Mouse (Mus musculus) embryonic facial prominence, embryonic 14.5 days (tissue): ENCODE measurements around the gene Psmd5. TPM values are rescaled to one million over a fixed set of nuclear protein-coding genes. Genes with fewer than 3 reads are reported as not detected.
A peak's percentile ranks its signal among the peaks of the same experiment; 100 is the strongest.
"Not testable (repeated sequence)": the region's sequence is repeated elsewhere in the genome, so short reads cannot be mapped to it uniquely, and the experiment has no call there.

Source experiments
- ATAC-seq: fragments of 200-750 bp; cut with Nextera tagmentation; 2 replicates; pipeline ENCODE4 v1.8.0; 2017; ENCODE audit warnings: low read depth, moderate number of reproducible peaks, moderate TSS enrichment
- DNase-seq: peaks from one replicate; pipeline ENCODE4 v3.0.0-alpha.2; 2015; ENCODE audit warnings: low spot score
- H3K27ac ChIP-seq: fragments of 300-500 bp; sonication (generic); replicated peaks from 2 replicates; pipeline ENCODE4 v1.5.1; 2014; ENCODE audit warnings: low read depth, mild to moderate bottlenecking, low read length, moderate library complexity
- H3K27me3 ChIP-seq: fragments of 300-500 bp; sonication (generic); replicated peaks from 2 replicates; pipeline ENCODE4 v1.6.1; 2014; ENCODE audit warnings: low read length; ENCODE audit not compliant: control insufficient read depth, insufficient read depth
- H3K36me3 ChIP-seq: fragments of 300-500 bp; sonication (generic); 2 replicates; pipeline ENCODE4 v1.6.1; 2014; ENCODE audit warnings: low read length, mixed read lengths; ENCODE audit not compliant: control insufficient read depth, insufficient read depth
- H3K4me1 ChIP-seq: fragments of 300-500 bp; sonication (generic); 2 replicates; pipeline ENCODE4 v1.6.1; 2014; ENCODE audit warnings: antibody characterized with exemption, low read length; ENCODE audit not compliant: control insufficient read depth, insufficient read depth
- H3K4me2 ChIP-seq: fragments of 300-500 bp; sonication (generic); 2 replicates; pipeline ENCODE4 v1.6.1; 2014; ENCODE audit warnings: low read depth, mild to moderate bottlenecking, low read length, moderate library complexity, mixed read lengths
- H3K4me3 ChIP-seq: fragments of 300-500 bp; sonication (generic); 2 replicates; pipeline ENCODE4 v1.5.1; 2014; ENCODE audit warnings: low read depth, mild to moderate bottlenecking, low read length
- H3K9ac ChIP-seq: fragments of 300-500 bp; sonication (generic); 2 replicates; pipeline ENCODE4 v1.6.1; 2014; ENCODE audit warnings: low read depth, mild to moderate bottlenecking, low read length, moderate library complexity, mixed read lengths
- H3K9me3 ChIP-seq: fragments of 300-500 bp; sonication (generic); 2 replicates; pipeline ENCODE4 v1.6.1; 2016; ENCODE audit warnings: low read length; ENCODE audit not compliant: control insufficient read depth
- WGBS: fragments of 180-500 bp; shearing (Covaris S2); extraction: QIAGEN DNeasy Blood & Tissue Kit; methylation state at CpG from one replicate; pipeline ENCODE4 v1.1.7; 2014; 5-methylcytosine and 5-hydroxymethylcytosine counted together
- polyA plus RNA-seq: library from polyadenylated mRNA; unstranded; fragments of >200 nt; fragmentation: Nextera tagmentation; extraction: Ambion mirVana; gene quantifications from 2 replicates; pipeline ENCODE4 v1.2.1, GENCODE M21; 2014

The Psmd5 gene
- polyA plus RNA-seq, 1 experiment from 2014 or later, result 92.3 TPM

DNA sequence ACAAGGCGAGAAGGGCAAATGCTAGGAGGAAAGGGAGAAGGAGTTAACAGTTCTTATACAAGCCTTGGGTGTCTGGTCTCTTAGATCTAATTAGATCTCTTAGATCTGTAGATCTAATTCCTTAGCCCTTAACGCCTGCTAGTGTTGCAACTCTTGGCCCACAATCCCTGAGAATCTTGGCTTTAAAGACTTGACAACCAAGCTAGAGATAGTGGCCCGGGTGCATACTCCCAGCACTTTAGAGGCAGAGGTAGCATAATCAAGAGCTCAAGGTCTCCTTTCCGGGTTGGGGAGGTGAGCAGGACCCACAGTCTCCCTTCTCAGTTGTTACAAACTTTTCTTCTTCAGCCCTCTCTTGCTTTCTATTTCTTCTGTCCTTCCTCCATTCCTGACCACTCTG is 47.2 kb downstream of the Psmd5 start:
- Histone ChIP-seq H3K27me3 (no peaks in the 10 kb centered on the region), H3K9ac (no peak overlapping the region), H3K9me3 (peaks cover 13% of the 10 kb centered on the region), H3K4me2 (no peak overlapping the region), H3K4me3 (no peak overlapping the region), H3K36me3 (0 out of 2 replicates have a peak, but pooled peaks cover 3% of the 10 kb centered on the region), H3K4me1 (peaks cover 10% of the 10 kb centered on the region), H3K27ac (no peak overlapping the region)
- DNase-seq, result no peak
- WGBS, result 79% methylated on average over 4 of the region's 4 CpGs
- ATAC-seq, result no peak

DNA sequence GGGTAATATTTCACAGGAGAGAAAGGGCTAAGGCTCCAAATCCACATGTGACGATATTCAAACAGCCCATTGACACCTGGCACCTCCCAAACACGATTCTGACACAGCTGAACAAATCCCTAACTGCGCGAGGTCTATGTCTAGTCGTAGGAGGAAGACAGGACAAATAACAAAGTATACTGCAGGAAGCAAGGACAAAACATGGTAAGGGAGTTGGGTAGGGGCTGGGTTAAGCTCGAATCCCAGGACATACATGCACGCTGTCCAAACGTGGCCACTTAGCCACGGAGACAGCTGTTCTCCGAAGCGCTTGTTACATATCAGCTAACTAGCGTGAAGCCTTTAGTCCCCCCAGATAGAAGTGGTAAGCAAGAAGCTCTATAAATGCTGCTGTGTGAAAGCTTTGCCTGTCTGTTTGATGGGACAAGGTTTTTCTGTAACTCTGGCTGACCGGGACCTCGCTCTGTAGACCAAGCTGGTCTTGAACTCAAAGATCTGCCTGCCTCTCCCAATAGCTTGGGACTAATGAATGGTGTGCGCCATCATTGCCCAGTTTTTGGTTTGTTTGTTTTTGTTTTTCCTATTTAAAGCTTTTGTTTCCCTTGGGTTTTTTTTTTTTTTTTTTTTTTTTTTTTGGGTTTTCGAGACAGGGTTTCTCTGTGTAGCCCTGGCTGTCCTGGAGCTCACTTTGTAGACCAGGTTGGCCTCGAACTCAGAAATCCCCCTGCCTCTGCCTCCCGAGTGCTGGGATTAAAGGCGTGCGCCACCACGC is 48.1 kb downstream of the Psmd5 start:
- WGBS, result 36% methylated on average over 20 of the region's 21 CpGs
- no peak for ATAC-seq
- peak overlapping the region; percentile 92 for H3K9ac ChIP-seq
- H3K9me3 ChIP-seq, result peaks cover 13% of the 10 kb centered on the region
- peak overlapping the region; percentile 80 for H3K27ac ChIP-seq
- DNase-seq, result no peak
- peaks cover 10% of the 10 kb centered on the region for H3K4me1 ChIP-seq
- no peaks in the 10 kb centered on the region for H3K27me3 ChIP-seq
- H3K36me3 ChIP-seq, result 0 out of 2 replicates have a peak, but pooled peaks cover 13% of the 10 kb centered on the region
- H3K4me2 ChIP-seq, result peak overlapping the region; percentile 70
- peak overlapping the region; percentile 98 for H3K4me3 ChIP-seq

DNA sequence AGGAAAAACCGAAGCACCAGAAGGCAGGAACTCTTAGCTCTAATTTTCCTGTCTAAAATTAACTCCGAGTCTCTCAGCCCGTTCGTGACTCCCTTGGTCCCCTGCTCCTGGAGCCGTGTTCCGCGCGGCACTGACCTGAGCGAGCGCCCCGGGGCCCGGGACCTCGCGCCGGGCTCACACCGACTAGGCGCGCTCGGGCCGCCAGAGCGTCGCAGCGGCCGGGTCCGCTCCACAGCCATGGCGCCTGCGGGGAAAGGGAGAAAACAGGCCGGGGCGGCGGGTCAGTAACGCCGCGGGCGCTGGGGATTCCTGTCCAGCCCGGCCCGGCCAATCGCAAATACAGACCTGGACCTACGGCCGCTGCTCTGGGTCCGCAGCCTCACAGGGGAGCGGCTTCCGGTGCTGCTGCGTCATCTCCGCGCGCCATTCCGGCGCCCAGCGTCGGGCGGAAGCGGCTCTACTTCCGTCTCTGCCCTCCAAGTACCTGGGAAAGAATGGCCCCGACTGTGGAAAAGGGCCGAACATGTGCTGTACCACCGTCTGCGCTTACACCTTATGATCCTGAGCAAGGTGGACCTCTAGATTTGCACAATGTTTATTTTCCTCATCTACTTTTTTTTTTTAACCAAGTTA is 48.8 kb downstream of the Psmd5 start, which contains the start of gene Fbxw2:
Gene Fbxw2, minus strand, starts transcription at position 485 of the 633 bp plus-strand sequence.
- 0% methylated on average over 42 of the region's 57 CpGs for WGBS
- peak within 1 kb of the TSS; percentile 80 for H3K27ac ChIP-seq
- peak within 1 kb of the TSS; percentile 92 for H3K9ac ChIP-seq
- DNase-seq, result peak; percentile 95
- no peaks in the 10 kb centered on the region for H3K27me3 ChIP-seq
- H3K4me1 ChIP-seq, result peaks cover 10% of the 10 kb centered on the region
- H3K9me3 ChIP-seq, result peaks cover 13% of the 10 kb centered on the region
- peak; percentile 98 for ATAC-seq
- peak within 1 kb of the TSS; percentile 98 for H3K4me3 ChIP-seq
- H3K36me3 ChIP-seq, result peaks cover 18% of the 10 kb centered on the region
- peak within 1 kb of the TSS; percentile 70 for H3K4me2 ChIP-seq

DNA sequence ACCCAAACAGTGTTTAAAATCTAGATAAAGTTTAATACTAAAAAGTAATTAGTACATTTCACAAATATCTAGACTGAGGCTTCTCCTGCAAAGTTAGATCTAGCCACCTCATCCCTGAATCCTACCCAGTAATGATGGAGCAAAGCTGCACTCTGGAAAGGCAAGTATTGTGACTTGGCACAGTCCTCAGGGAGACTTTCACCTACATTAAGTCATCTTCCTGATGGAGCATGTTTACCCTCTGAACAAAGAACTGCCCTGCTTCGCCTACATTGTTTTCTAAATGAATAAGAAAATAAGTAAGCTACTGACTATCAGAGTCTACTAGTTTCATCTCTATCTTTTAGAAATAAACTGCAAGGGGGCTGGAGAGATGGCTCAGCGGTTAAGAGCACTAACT is 56.3 kb downstream of the Psmd5 start:
- no peaks in the 10 kb centered on the region for H3K9me3 ChIP-seq
- no peaks in the 10 kb centered on the region for H3K27me3 ChIP-seq
- H3K36me3 ChIP-seq, result peaks cover 69% of the 10 kb centered on the region
- ATAC-seq (no peak), DNase-seq (no peak)
- no peak overlapping the region for H3K27ac ChIP-seq
- no peak overlapping the region for H3K4me3 ChIP-seq
- WGBS, result 86% methylated on average over 2 of the region's 2 CpGs
- H3K4me2 ChIP-seq, result no peak overlapping the region
- no peaks in the 10 kb centered on the region for H3K4me1 ChIP-seq
- H3K9ac ChIP-seq, result no peak overlapping the region

DNA sequence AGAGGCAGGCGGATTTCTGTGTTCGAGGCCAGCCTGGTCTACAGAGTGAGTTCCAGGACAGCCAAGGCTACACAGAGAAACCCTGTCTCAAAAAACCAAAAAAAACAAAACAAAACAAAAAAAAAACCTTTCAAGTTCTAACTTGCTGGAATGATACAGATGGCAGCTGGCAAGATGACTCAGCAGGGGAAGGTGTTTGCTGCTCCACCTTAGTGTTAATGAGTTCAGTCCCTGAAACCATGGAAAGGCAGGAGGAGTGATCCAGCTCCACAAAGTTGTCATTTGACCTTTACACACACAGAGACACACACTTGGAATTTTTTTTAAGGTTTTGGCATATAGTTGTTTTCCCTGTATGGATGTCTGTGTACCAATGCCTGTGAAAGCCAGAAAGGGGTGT is 58.9 kb downstream of the Psmd5 start:
- H3K9ac ChIP-seq, ATAC-seq, H3K27ac ChIP-seq, H3K4me3 ChIP-seq, H3K27me3 ChIP-seq, H3K9me3 ChIP-seq, DNase-seq, H3K4me1 ChIP-seq, H3K4me2 ChIP-seq: not testable (repeated sequence)
- peaks cover 72% of the 10 kb centered on the region for H3K36me3 ChIP-seq
- 95% methylated on average over 2 of the region's 2 CpGs for WGBS

DNA sequence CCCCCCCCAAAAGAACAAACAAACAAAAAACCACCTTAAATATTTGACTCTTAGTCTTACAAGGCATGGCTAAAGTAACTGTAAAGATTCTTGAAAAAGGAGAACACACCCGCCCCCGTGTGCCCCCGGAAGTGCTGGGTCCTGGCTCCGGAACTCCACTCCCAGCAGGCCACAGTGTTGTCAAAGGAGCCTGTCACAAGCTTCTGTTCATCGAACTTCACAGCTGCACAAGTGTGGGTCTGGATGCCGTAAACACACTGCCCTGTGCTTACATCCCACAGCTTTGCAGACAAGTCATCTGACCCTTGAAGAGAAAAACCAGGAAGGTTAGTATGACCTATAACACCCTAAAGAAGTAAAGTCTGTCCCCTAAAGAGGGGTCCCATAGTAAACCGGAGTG is 62.1 kb downstream of the Psmd5 start:
- DNase-seq (no peak), ATAC-seq (no peak)
- Histone ChIP-seq H3K27ac (no peak overlapping the region), H3K4me2 (no peak overlapping the region), H3K27me3 (no peaks in the 10 kb centered on the region), H3K9ac (no peak overlapping the region), H3K9me3 (no peaks in the 10 kb centered on the region), H3K36me3 (peaks cover 78% of the 10 kb centered on the region), H3K4me3 (no peak overlapping the region), H3K4me1 (no peaks in the 10 kb centered on the region)
- 82% methylated on average over 7 of the region's 7 CpGs for WGBS

DNA sequence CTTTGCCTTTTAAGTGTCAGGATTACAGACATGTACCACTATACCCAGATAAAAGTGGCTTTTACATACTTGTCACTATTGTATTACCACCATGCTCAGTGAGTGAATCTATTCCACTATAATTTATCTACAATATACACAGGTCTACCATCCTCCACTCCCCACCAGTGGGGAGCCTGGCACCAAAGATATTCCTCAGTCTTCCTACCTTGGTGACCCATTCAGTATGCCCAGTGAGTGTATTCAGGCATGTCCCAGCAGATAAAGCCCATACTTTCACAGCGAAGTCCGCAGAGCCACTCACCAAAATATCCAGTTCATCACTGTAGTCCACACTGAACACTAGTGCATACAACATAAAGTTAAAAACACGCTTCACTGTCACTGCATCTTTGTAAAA is 64.0 kb downstream of the Psmd5 start:
- Histone ChIP-seq H3K4me3 (no peak overlapping the region), H3K4me1 (no peaks in the 10 kb centered on the region), H3K9me3 (no peaks in the 10 kb centered on the region), H3K36me3 (peaks cover 73% of the 10 kb centered on the region), H3K27ac (no peak overlapping the region), H3K4me2 (no peak overlapping the region), H3K9ac (no peak overlapping the region), H3K27me3 (no peaks in the 10 kb centered on the region)
- no peak for ATAC-seq
- DNase-seq, result no peak
- 88% methylated on average over 3 of the region's 3 CpGs for WGBS

DNA sequence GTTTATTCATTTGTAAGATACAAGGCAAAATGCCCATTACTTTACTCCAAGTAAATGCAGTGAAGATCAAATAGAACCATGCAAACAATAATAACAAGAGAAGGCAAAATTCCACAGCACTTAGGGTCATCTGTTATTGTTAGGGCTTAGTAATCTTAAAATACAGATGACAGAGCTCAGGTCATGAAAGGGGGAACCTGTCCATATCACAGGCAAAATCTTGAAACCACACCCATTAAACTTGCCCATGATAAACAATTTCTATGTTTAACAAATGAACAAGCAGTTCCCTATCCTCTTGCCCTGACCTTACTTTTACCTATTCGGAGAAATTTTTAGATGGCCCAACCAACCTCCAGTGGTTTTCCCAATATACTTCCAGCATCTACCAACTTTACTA is 65.2 kb downstream of the Psmd5 start:
- H3K36me3 ChIP-seq, result peaks cover 71% of the 10 kb centered on the region

More for the DNA sequence above, 65.2 kb downstream of the Psmd5 start:
- Histone ChIP-seq H3K4me3 (no peak overlapping the region), H3K9ac (no peak overlapping the region), H3K27me3 (no peaks in the 10 kb centered on the region), H3K4me2 (no peak overlapping the region), H3K27ac (no peak overlapping the region), H3K4me1 (no peaks in the 10 kb centered on the region), H3K9me3 (no peaks in the 10 kb centered on the region)
- WGBS, result 96% methylated on average over 1 of the region's 1 CpGs
- DNase-seq, result no peak
- no peak for ATAC-seq
